Mouse (Mus musculus): ENCODE results near the gene Spire2.

DNA sequence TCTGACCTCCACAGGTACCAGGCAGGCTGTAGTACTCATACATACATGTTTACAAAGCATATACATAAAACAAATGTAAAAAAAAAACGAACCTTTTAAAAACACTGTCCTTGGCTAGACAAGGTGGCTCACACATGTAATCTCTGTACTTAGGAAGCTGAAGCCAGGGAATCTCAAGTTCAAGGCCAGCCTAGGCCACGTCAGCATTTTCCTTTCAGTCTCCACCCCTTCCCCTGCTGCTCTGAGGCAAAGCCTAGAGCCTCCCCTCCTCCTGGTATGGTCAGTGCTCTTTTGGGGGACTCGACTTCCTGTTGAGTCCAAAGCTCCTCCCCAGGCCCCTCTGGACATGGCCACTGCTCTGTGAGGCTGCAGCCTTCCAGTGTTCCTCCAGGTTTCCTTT is 54.5 kb downstream of the Spire2 start:
- TF ChIP-seq TAL1 (IDR thresholded peaks at IDR 0.05; ENCODE audit: low read length), result no peak
- no peak for TF ChIP-seq GATA1 (IDR thresholded peaks at IDR 0.05; ENCODE audit: low read length)

All from erythroblast, embryonic 14.5 days (primary cell).